Mouse (Mus musculus) midbrain, postnatal 0 days (tissue): ENCODE data around the gene Lamtor3. TPM values are rescaled to one million over a fixed set of nuclear protein-coding genes. Genes with fewer than 3 reads are reported as not detected.

Source experiments
- ATAC-seq: fragments of 200-750 bp; cut with Nextera tagmentation; 2 replicates; pipeline ENCODE4 v1.8.0; 2017; ENCODE audit warnings: moderate number of reproducible peaks, mild to moderate bottlenecking, moderate TSS enrichment, moderate library complexity; ENCODE audit not compliant: low FRiP score
- DNase-seq: peaks from one replicate; pipeline ENCODE4 v3.0.0-alpha.2; 2015; ENCODE audit warnings: low spot score
- H3K27ac ChIP-seq: fragments of 300-500 bp; sonication (generic); 2 replicates; pipeline ENCODE4 v1.5.1; 2014; ENCODE audit warnings: low read depth, mild to moderate bottlenecking, low read length, mixed read lengths
- H3K27me3 ChIP-seq: fragments of 300-500 bp; sonication (generic); 2 replicates; pipeline ENCODE4 v1.6.1; 2014; ENCODE audit warnings: low read length, control low read depth, mixed read lengths; ENCODE audit not compliant: insufficient read depth
- H3K36me3 ChIP-seq: fragments of 300-500 bp; sonication (generic); 2 replicates; pipeline ENCODE4 v1.6.1; 2014; ENCODE audit warnings: low read length, control low read depth, mixed read lengths; ENCODE audit not compliant: insufficient read depth
- H3K4me1 ChIP-seq: fragments of 300-500 bp; sonication (generic); 2 replicates; pipeline ENCODE4 v1.6.1; 2014; ENCODE audit warnings: mild to moderate bottlenecking, control low read depth, antibody characterized with exemption, low read length, mixed read lengths; ENCODE audit not compliant: insufficient read depth
- H3K4me2 ChIP-seq: fragments of 300-500 bp; sonication (generic); 2 replicates; pipeline ENCODE4 v1.6.1; 2014; ENCODE audit warnings: low read depth, mild to moderate bottlenecking, low read length, mixed read lengths; ENCODE audit not compliant: poor library complexity, severe bottlenecking
- H3K4me3 ChIP-seq: fragments of 300-500 bp; sonication (generic); 2 replicates; pipeline ENCODE4 v1.5.1; 2014; ENCODE audit warnings: low read depth, mild to moderate bottlenecking, low read length, moderate library complexity
- H3K9ac ChIP-seq: fragments of 300-500 bp; sonication (generic); replicated peaks from 2 replicates; pipeline ENCODE4 v1.6.1; 2014; ENCODE audit warnings: mild to moderate bottlenecking, low read length, moderate library complexity, mixed read lengths; ENCODE audit not compliant: poor library complexity, severe bottlenecking
- H3K9me3 ChIP-seq: fragments of 300-500 bp; sonication (generic); 2 replicates; pipeline ENCODE4 v1.6.1; 2016; ENCODE audit warnings: low read length, control low read depth
- CTCF ChIP-seq: IDR thresholded peaks from 2 replicates; pipeline ENCODE4 v1.5.1; 2016; ENCODE audit warnings: antibody characterized with exemption, mild to moderate bottlenecking
- WGBS: fragments of 180-500 bp; shearing (Covaris S2); extraction: QIAGEN DNeasy Blood & Tissue Kit; methylation state at CpG from one replicate; pipeline ENCODE4 v1.1.7; 2014; 5-methylcytosine and 5-hydroxymethylcytosine counted together
- polyA plus RNA-seq: library from polyadenylated mRNA; unstranded; fragments of >200 nt; fragmentation: Nextera tagmentation; extraction: Ambion mirVana; gene quantifications from 2 replicates; pipeline ENCODE4 v1.2.1, GENCODE M21; 2015
- total RNA-seq: library from RNA; depleted of rRNA; stranded (reverse); fragments of >200 nt; gene quantifications from 2 replicates; pipeline ENCODE4 v1.2.3, GENCODE M21; 2014; rRNA removed

Lamtor3 gene
- total RNA-seq, result 87.1 and 97.7 TPM in 2 replicates
- polyA plus RNA-seq, result 113 and 122 TPM in 2 replicates

GRCm38 (mm10) chr3:137918172-137918931 is at the start of gene Lamtor3:
Gene Lamtor3, plus strand, starts transcription at chr3:137918506.
- H3K4me1 ChIP-seq, result peaks cover 9% of the 10 kb centered on the region
- peak within 1 kb of the TSS; percentile 59 for H3K4me2 ChIP-seq
- H3K9ac ChIP-seq, result peak within 1 kb of the TSS; percentile 83
- peak within 1 kb of the TSS; percentile 87 for H3K27ac ChIP-seq
- DNase-seq, result peak; percentile 90
- H3K4me3 ChIP-seq, result peak within 1 kb of the TSS; percentile 85
- H3K36me3 ChIP-seq, result peaks cover 8% of the 10 kb centered on the region; the same call in 1 of the 2 replicates
- WGBS, result under 1% methylated on average over 47 of the region's 47 CpGs
- TF ChIP-seq CTCF, result no peak; the same call in 1 of the 2 replicates
- H3K27me3 ChIP-seq, result no peaks in the 10 kb centered on the region
- ATAC-seq, result peak; percentile 93
- no peaks in the 10 kb centered on the region for H3K9me3 ChIP-seq

- Histone ChIP-seq H3K27me3 (no peaks in the 10 kb centered on the region), H3K4me3 (no peak overlapping the region), H3K4me2 (0 out of 2 replicates have a peak overlapping the region, but pooled peaks have one; percentile 9), H3K27ac (no peak overlapping the region), H3K4me1 (0 out of 2 replicates have a peak, but pooled peaks cover 10% of the 10 kb centered on the region), H3K9ac (no peak overlapping the region), H3K36me3 (no peaks in the 10 kb centered on the region), H3K9me3 (no peaks in the 10 kb centered on the region)
- no peak for TF ChIP-seq CTCF
- DNase-seq (no peak), ATAC-seq (no peak)
- whole genome bisulfite sequencing, result 96% methylated on average over 9 of the region's 9 CpGs
Observed at GRCm38 (mm10) chr3:137869395-137869794, 48.9 kb upstream of the Lamtor3 start.

- no peak for TF ChIP-seq CTCF
- Histone ChIP-seq H3K27me3 (no peaks in the 10 kb centered on the region), H3K9me3 (no peaks in the 10 kb centered on the region), H3K4me2 (no peak overlapping the region), H3K9ac (no peak overlapping the region), H3K4me1 (no peaks in the 10 kb centered on the region), H3K4me3 (no peak overlapping the region), H3K27ac (no peak overlapping the region), H3K36me3 (no peaks in the 10 kb centered on the region)
- WGBS, result 91% methylated on average over 3 of the region's 3 CpGs
- no peak for DNase-seq
- ATAC-seq, result no peak
Observed at GRCm38 (mm10) chr3:137879313-137879712, 39.0 kb upstream of the Lamtor3 start.

GRCm38 (mm10) chr3:137880109-137880748 is 38.1 kb upstream of the Lamtor3 start:
- Histone ChIP-seq H3K36me3 (no peaks in the 10 kb centered on the region), H3K4me2 (no peak overlapping the region), H3K9me3 (no peaks in the 10 kb centered on the region), H3K27ac (no peak overlapping the region), H3K4me1 (no peaks in the 10 kb centered on the region), H3K9ac (no peak overlapping the region), H3K4me3 (no peak overlapping the region), H3K27me3 (no peaks in the 10 kb centered on the region)
- no peak for TF ChIP-seq CTCF
- WGBS, result 64% methylated on average over 4 of the region's 4 CpGs
- ATAC-seq, result no peak
- no peak for DNase-seq

- no peak overlapping the region for H3K4me3 ChIP-seq
- no peak overlapping the region for H3K4me2 ChIP-seq
- no peak overlapping the region for H3K27ac ChIP-seq
- TF ChIP-seq CTCF, result no peak
- WGBS, result 91% methylated on average over 5 of the region's 5 CpGs
- DNase-seq (no peak), ATAC-seq (no peak)
- no peaks in the 10 kb centered on the region for H3K4me1 ChIP-seq
- no peaks in the 10 kb centered on the region for H3K27me3 ChIP-seq
- no peaks in the 10 kb centered on the region for H3K9me3 ChIP-seq
- H3K9ac ChIP-seq, result no peak overlapping the region
- H3K36me3 ChIP-seq, result no peaks in the 10 kb centered on the region
Observed at GRCm38 (mm10) chr3:137881093-137881492, 37.2 kb upstream of the Lamtor3 start.

GRCm38 (mm10) chr3:137887961-137888360 is 30.3 kb upstream of the Lamtor3 start:
- 61% methylated on average over 7 of the region's 7 CpGs for WGBS
- no peaks in the 10 kb centered on the region for H3K4me1 ChIP-seq
- no peak for TF ChIP-seq CTCF
- H3K36me3 ChIP-seq, result peaks cover 12% of the 10 kb centered on the region
- H3K9me3 ChIP-seq, result no peaks in the 10 kb centered on the region
- no peak overlapping the region for H3K4me3 ChIP-seq
- H3K9ac ChIP-seq, result no peak overlapping the region
- H3K27ac ChIP-seq, result no peak overlapping the region
- DNase-seq (no peak), ATAC-seq (no peak)
- no peaks in the 10 kb centered on the region for H3K27me3 ChIP-seq
- no peak overlapping the region for H3K4me2 ChIP-seq
